Comparison of ENCODE assay signal across 30 mouse cellular contexts in the genomic region with DNA sequence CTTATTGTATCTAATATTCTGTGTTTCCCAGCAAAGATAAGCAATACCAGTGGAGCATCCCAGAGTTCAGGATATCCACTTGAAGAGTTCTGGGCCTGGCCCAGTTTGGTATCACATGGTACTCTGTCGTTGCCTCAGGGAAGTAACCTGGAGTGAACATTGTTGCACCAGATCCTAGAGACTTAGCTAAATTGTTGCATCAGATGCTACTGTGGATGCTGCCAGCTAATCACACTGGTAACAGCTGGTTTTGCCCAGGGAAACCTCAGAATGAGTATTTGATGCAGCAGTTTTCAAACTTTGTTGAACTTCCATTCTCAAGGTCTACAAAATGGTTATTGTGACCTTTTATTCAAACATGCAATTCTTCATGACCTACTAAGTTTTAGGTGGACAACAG.
"Had no signal": no experiment of that assay in that cellular context is flagged by ENCODE, and none has a peak within 500 bp of the region (broad histone marks: within the 10 kb centered on the region; RNA-seq: fewer than 3 reads in every experiment).

No protein-coding gene starts in this region.

- H3K4me2 ChIP-seq: limb, embryonic 12.5 days; limb, embryonic 13.5 days; limb, embryonic 15.5 days; liver, embryonic 11.5 days; liver, embryonic 12.5 days; liver, embryonic 13.5 days; liver, embryonic 15.5 days; lung, embryonic 14.5 days; lung, embryonic 15.5 days; midbrain, embryonic 11.5 days; midbrain, embryonic 12.5 days; midbrain, embryonic 13.5 days; midbrain, embryonic 15.5 days; neural tube, embryonic 12.5 days had no signal

- H3K36me3 ChIP-seq: limb, embryonic 10.5 days; limb, embryonic 12.5 days; limb, embryonic 13.5 days; limb, embryonic 15.5 days; liver, embryonic 12.5 days; liver, embryonic 13.5 days; liver, embryonic 15.5 days; lung, embryonic 15.5 days; midbrain, embryonic 10.5 days; midbrain, embryonic 12.5 days; midbrain, embryonic 13.5 days; midbrain, embryonic 15.5 days; neural tube, embryonic 12.5 days had no signal

- DNase-seq: left cerebral cortex, postnatal 4 days; liver; liver, embryonic 13.5 days; liver, postnatal 0 days; lung, adult 18-20 months; lung, adult 2 months; lung, embryonic 14.5 days; lung, postnatal 14 days; lung, postnatal 36 days; lung, postnatal 4 days; midbrain, embryonic 14.5 days had no signal

- H3K27ac ChIP-seq: limb, embryonic 10.5 days; limb, embryonic 12.5 days; limb, embryonic 13.5 days; limb, embryonic 15.5 days; liver, embryonic 12.5 days; liver, embryonic 13.5 days; liver, embryonic 14.5 days; liver, embryonic 15.5 days; lung, embryonic 15.5 days; macrophage; midbrain, embryonic 10.5 days; midbrain, embryonic 12.5 days; midbrain, embryonic 13.5 days; midbrain, embryonic 15.5 days; neural tube, embryonic 12.5 days had no signal

- ATAC-seq: liver, embryonic 12.5 days; liver, postnatal 0 days; lung, postnatal 0 days; midbrain, embryonic 13.5 days; midbrain, embryonic 15.5 days; midbrain, embryonic 16.5 days had no signal

- H3K4me1 ChIP-seq: limb, embryonic 10.5 days; limb, embryonic 12.5 days; limb, embryonic 13.5 days; limb, embryonic 15.5 days; liver, embryonic 12.5 days; liver, embryonic 13.5 days; liver, embryonic 15.5 days; lung, embryonic 15.5 days; midbrain, embryonic 12.5 days; midbrain, embryonic 13.5 days; midbrain, embryonic 15.5 days; neural tube, embryonic 12.5 days had no signal

- H3K27me3 ChIP-seq: limb, embryonic 12.5 days; limb, embryonic 13.5 days; limb, embryonic 15.5 days; liver, embryonic 12.5 days; liver, embryonic 13.5 days; liver, embryonic 15.5 days; lung, embryonic 15.5 days; megakaryocyte, embryonic 14.5 days; midbrain, embryonic 12.5 days; midbrain, embryonic 13.5 days; midbrain, embryonic 15.5 days; neural tube, embryonic 12.5 days had no signal

- H3K9ac ChIP-seq: limb, embryonic 12.5 days; limb, embryonic 13.5 days; limb, embryonic 15.5 days; liver, embryonic 12.5 days; liver, embryonic 13.5 days; liver, embryonic 14.5 days; liver, embryonic 15.5 days; liver, postnatal 0 days; lung, embryonic 14.5 days; lung, embryonic 15.5 days; midbrain, embryonic 12.5 days; midbrain, embryonic 13.5 days; midbrain, embryonic 15.5 days; neural tube, embryonic 12.5 days had no signal

- H3K4me3 ChIP-seq: limb, embryonic 10.5 days; limb, embryonic 12.5 days; limb, embryonic 13.5 days; limb, embryonic 15.5 days; liver, embryonic 12.5 days; liver, embryonic 13.5 days; liver, embryonic 15.5 days; lung, embryonic 15.5 days; megakaryocyte, embryonic 14.5 days; midbrain, embryonic 10.5 days; midbrain, embryonic 12.5 days; midbrain, embryonic 13.5 days; midbrain, embryonic 15.5 days; neural tube, embryonic 12.5 days had no signal

- H3K9me3 ChIP-seq: limb, embryonic 10.5 days; limb, embryonic 12.5 days; limb, embryonic 13.5 days; limb, embryonic 15.5 days; liver, embryonic 12.5 days; liver, embryonic 13.5 days; liver, embryonic 15.5 days; lung, embryonic 15.5 days; megakaryocyte, embryonic 14.5 days; midbrain, embryonic 10.5 days; midbrain, embryonic 12.5 days; midbrain, embryonic 13.5 days; midbrain, embryonic 15.5 days; neural tube, embryonic 12.5 days had no signal
